Mouse (Mus musculus) heart, adult 2 months (tissue): ENCODE measurements around the gene Wscd1. TPM values are rescaled to one million over a fixed set of nuclear protein-coding genes. Genes with fewer than 3 reads are reported as not detected.
"Not testable (repeated sequence)": the region's sequence is repeated elsewhere in the genome, so short reads cannot be mapped to it uniquely, and the experiment has no call there.

ENCODE experiments used
- DNase-seq, 2 experiments: peaks; one replicate each; pipeline ENCODE4 v3.0.0; 2021
- H3K27ac ChIP-seq: fragments of 200-600 bp; 2 replicates; pipeline ENCODE4 v1.8.1; 2022
- H3K27me3 ChIP-seq: fragments of 200-500 bp; 2 replicates; pipeline ENCODE4 v1.6.1; 2012; ENCODE audit warnings: mild to moderate bottlenecking, low read length, inconsistent platforms, mixed read lengths; ENCODE audit not compliant: control insufficient read depth, insufficient read depth
- H3K36me3 ChIP-seq: fragments of 200-500 bp; 2 replicates; pipeline ENCODE4 v1.6.1; 2012; ENCODE audit warnings: low read length, inconsistent platforms; ENCODE audit not compliant: control insufficient read depth, insufficient read depth
- H3K4me1 ChIP-seq: fragments of 200-500 bp; 2 replicates; pipeline ENCODE4 v1.6.1; 2011; ENCODE audit warnings: low read length; ENCODE audit not compliant: control insufficient read depth, insufficient read depth
- H3K4me3 ChIP-seq: fragments of 200-600 bp; 2 replicates; pipeline ENCODE4 v1.8.1; 2022
- H3K79me2 ChIP-seq: fragments of 200-500 bp; replicated peaks from 2 replicates; pipeline ENCODE4 v1.6.1; 2012; ENCODE audit warnings: mild to moderate bottlenecking, inconsistent platforms, low read length, moderate library complexity, mixed read lengths; ENCODE audit not compliant: control insufficient read depth, insufficient read depth
- H3K9ac ChIP-seq: fragments of 200-500 bp; 2 replicates; pipeline ENCODE4 v1.6.1; 2012; ENCODE audit warnings: low read depth, mild to moderate bottlenecking, control low read depth, inconsistent platforms, low read length, mixed read lengths
- CTCF ChIP-seq: fragments of 200-600 bp; IDR thresholded peaks from 2 replicates; pipeline ENCODE4 v1.8.1; 2022; ENCODE audit warnings: antibody characterized with exemption, mild to moderate bottlenecking, moderate library complexity
- EP300 ChIP-seq: fragments of 200-500 bp; IDR thresholded peaks from 2 replicates; pipeline ENCODE4 v1.6.1; 2011; ENCODE audit warnings: low read depth, low read length, control low read depth; ENCODE audit not compliant: insufficient read depth
- POLR2A ChIP-seq: fragments of 200-500 bp; IDR thresholded peaks from 2 replicates; pipeline ENCODE4 v1.6.1; 2011; ENCODE audit warnings: mild to moderate bottlenecking, low read depth, low read length, control low read depth; ENCODE audit not compliant: insufficient read depth
- WGBS: fragments of 180-500 bp; shearing (Covaris S2); methylation state at CpG from one replicate; pipeline ENCODE4 v1.1.7; 2018; 5-methylcytosine and 5-hydroxymethylcytosine counted together
- intact Hi-C: fragments of 180-260 bp; cut with DNase I; formaldehyde crosslinking; loops from one replicate; pipeline ENCODE4 v1.15.1; 2025
- polyA plus RNA-seq: library from polyadenylated mRNA; depleted of rRNA; stranded (reverse); fragments of >200 nt; gene quantifications from 2 replicates; pipeline ENCODE4 v1.2.3, GENCODE M21; 2012
- total RNA-seq, 2 experiments: library from RNA; stranded (reverse); gene quantifications; 2 replicates each; pipeline ENCODE4 v1.2.3; 2021

Wscd1 gene
- total and polyA plus RNA-seq, 3 experiments, result 6.8 to 10.2 (median 7.3) TPM

- Histone ChIP-seq H3K36me3 (no peaks in the 10 kb centered on the region), H3K4me1 (peaks cover 12% of the 10 kb centered on the region), H3K9ac (no peak overlapping the region), H3K27ac (no peak overlapping the region), H3K4me3 (no peak overlapping the region), H3K27me3 (no peaks in the 10 kb centered on the region), H3K79me2 (no peaks in the 10 kb centered on the region)
- intact Hi-C loops, result loop anchor here (5.0 kb wide), 2 partner anchors 48 to 68 kb away; no protein-coding TSS in a partner anchor
- TF ChIP-seq POLR2A, result no peak
- no peak for TF ChIP-seq EP300
- no peak for TF ChIP-seq CTCF
- WGBS, result 67% methylated on average over 9 of the region's 9 CpGs
- no peak for DNase-seq
Measured at GRCm38 (mm10) chr11:71819901-71820300, 70.2 kb downstream of the Wscd1 start.

GRCm38 (mm10) chr11:71820847-71821246, 71.1 kb downstream of the Wscd1 start:
- Histone ChIP-seq H3K27ac (no peak overlapping the region), H3K79me2 (no peaks in the 10 kb centered on the region), H3K36me3 (no peaks in the 10 kb centered on the region), H3K9ac (no peak overlapping the region), H3K4me1 (peaks cover 12% of the 10 kb centered on the region), H3K4me3 (no peak overlapping the region), H3K27me3 (no peaks in the 10 kb centered on the region)
- intact Hi-C loops, result no loop called here
- no peak for TF ChIP-seq CTCF
- no peak for DNase-seq
- 47% methylated on average over 10 of the region's 10 CpGs for WGBS

- DNase-seq, intact Hi-C loops, H3K9ac ChIP-seq, H3K27ac ChIP-seq, H3K79me2 ChIP-seq, H3K4me3 ChIP-seq, H3K27me3 ChIP-seq, H3K36me3 ChIP-seq: not testable (repeated sequence)
- WGBS, result 77% methylated on average over 6 of the region's 6 CpGs
- peaks cover 12% of the 10 kb centered on the region for H3K4me1 ChIP-seq
Measured at GRCm38 (mm10) chr11:71821526-71821925, 71.8 kb downstream of the Wscd1 start.

GRCm38 (mm10) chr11:71822031-71822430, 72.3 kb downstream of the Wscd1 start:
- H3K79me2 ChIP-seq, result no peaks in the 10 kb centered on the region
- no peak for TF ChIP-seq CTCF
- no peak for TF ChIP-seq POLR2A
- no peak for TF ChIP-seq EP300
- no peak overlapping the region for H3K4me3 ChIP-seq
- DNase-seq, result no peak
- H3K27me3 ChIP-seq, result no peaks in the 10 kb centered on the region
- WGBS, result 86% methylated on average over 5 of the region's 5 CpGs
- H3K9ac ChIP-seq, result no peak overlapping the region
- no peak overlapping the region for H3K27ac ChIP-seq
- H3K36me3 ChIP-seq, result no peaks in the 10 kb centered on the region
- intact Hi-C loops, result no loop called here
- H3K4me1 ChIP-seq, result peaks cover 9% of the 10 kb centered on the region

- Histone ChIP-seq H3K36me3 (no peaks in the 10 kb centered on the region), H3K4me3 (no peak overlapping the region), H3K27me3 (no peaks in the 10 kb centered on the region), H3K79me2 (no peaks in the 10 kb centered on the region), H3K27ac (no peak overlapping the region), H3K9ac (no peak overlapping the region), H3K4me1 (no peaks in the 10 kb centered on the region)
- intact Hi-C loops, result no loop called here
- TF ChIP-seq EP300 (no peak), POLR2A (no peak), CTCF (no peak)
- WGBS, result 68% methylated on average over 4 of the region's 4 CpGs
- no peak for DNase-seq
Measured at GRCm38 (mm10) chr11:71824971-71825370, 75.3 kb downstream of the Wscd1 start.
